Mouse (Mus musculus): ENCODE data around the gene H2afx. TPM values are rescaled to one million over a fixed set of nuclear protein-coding genes. Genes with fewer than 3 reads are reported as not detected.
"Not testable (repeated sequence)": the region's sequence is repeated elsewhere in the genome, so short reads cannot be mapped to it uniquely, and the experiment has no call there.

H2afx gene
- polyA plus RNA-seq (2011; ENCODE audit: insufficient read depth, insufficient read length, low replicate concordance, missing spikeins) = 184 and 201 TPM in 2 replicates

- Histone ChIP-seq H3K4me1 (ENCODE audit: control insufficient read depth, insufficient read depth, low read length) (no peaks in the 10 kb centered on the region; the same call in 1 of the 2 replicates), H3K27ac (ENCODE audit: control insufficient read depth, insufficient read depth, low read depth, low read length, poor library complexity) (peak within 1 kb of the TSS; percentile 99), H3K4me3 (replicated peaks; ENCODE audit: control insufficient read depth, low read depth, low read length) (peak within 1 kb of the TSS; percentile 85)
- WGBS = under 1% methylated on average over 91 of the region's 91 CpGs
- TF ChIP-seq CTCF (IDR thresholded peaks at IDR 0.05; ENCODE audit: control insufficient read depth, insufficient read depth, low read length) = peak; percentile 28; the same call in 1 of the 2 replicates
- TF ChIP-seq POLR2A (IDR thresholded peaks at IDR 0.05; ENCODE audit: borderline replicate concordance, control insufficient read depth, low read depth, low read length) = peak; percentile 100
These were observed at the start of gene H2afx for GRCm38 (mm10) chr9:44334396-44335330. Gene H2afx (plus strand): TSS chr9:44334694.

GRCm38 (mm10) chr9:44286256-44286850, 48.1 kb upstream of the H2afx start:
- TF ChIP-seq POLR2A (IDR thresholded peaks at IDR 0.05; ENCODE audit: borderline replicate concordance, control insufficient read depth, low read depth, low read length) (no peak), CTCF (IDR thresholded peaks at IDR 0.05; ENCODE audit: control insufficient read depth, insufficient read depth, low read length) (no peak)
- peak overlapping the region; percentile 73 for H3K4me3 ChIP-seq (replicated peaks; ENCODE audit: control insufficient read depth, low read depth, low read length)
- peak overlapping the region; percentile 54 for H3K27ac ChIP-seq (ENCODE audit: control insufficient read depth, insufficient read depth, low read depth, low read length, poor library complexity)
- WGBS = 7% methylated on average over 6 of the region's 6 CpGs
- no peaks in the 10 kb centered on the region; the same call in 1 of the 2 replicates for H3K4me1 ChIP-seq (ENCODE audit: control insufficient read depth, insufficient read depth, low read length)

GRCm38 (mm10) chr9:44287003-44287400, 47.5 kb upstream of the H2afx start:
- TF ChIP-seq POLR2A (IDR thresholded peaks at IDR 0.05; ENCODE audit: borderline replicate concordance, control insufficient read depth, low read depth, low read length) (no peak), CTCF (IDR thresholded peaks at IDR 0.05; ENCODE audit: control insufficient read depth, insufficient read depth, low read length) (no peak)
- H3K4me1 ChIP-seq (ENCODE audit: control insufficient read depth, insufficient read depth, low read length) = no peaks in the 10 kb centered on the region; the same call in 1 of the 2 replicates
- H3K27ac ChIP-seq (ENCODE audit: control insufficient read depth, insufficient read depth, low read depth, low read length, poor library complexity) = peak overlapping the region; percentile 71
- H3K4me3 ChIP-seq (replicated peaks; ENCODE audit: control insufficient read depth, low read depth, low read length) = peak overlapping the region; percentile 87
- 10% methylated on average over 11 of the region's 11 CpGs for WGBS

- peak overlapping the region; percentile 87 for H3K4me3 ChIP-seq (replicated peaks; ENCODE audit: control insufficient read depth, low read depth, low read length)
- peak; percentile 64; the same call in 1 of the 2 replicates for TF ChIP-seq POLR2A (IDR thresholded peaks at IDR 0.05; ENCODE audit: borderline replicate concordance, control insufficient read depth, low read depth, low read length)
- no peak for TF ChIP-seq CTCF (IDR thresholded peaks at IDR 0.05; ENCODE audit: control insufficient read depth, insufficient read depth, low read length)
- 3% methylated on average over 47 of the region's 47 CpGs for whole genome bisulfite sequencing
- peak overlapping the region; percentile 71 for H3K27ac ChIP-seq (ENCODE audit: control insufficient read depth, insufficient read depth, low read depth, low read length, poor library complexity)
- H3K4me1 ChIP-seq (ENCODE audit: control insufficient read depth, insufficient read depth, low read length) = no peaks in the 10 kb centered on the region; the same call in 1 of the 2 replicates
These were observed 47.0 kb upstream of the H2afx start for GRCm38 (mm10) chr9:44287401-44288075.

GRCm38 (mm10) chr9:44288076-44288958, 46.2 kb upstream of the H2afx start, which contains the start of gene Abcg4:
Gene Abcg4 (minus strand): TSS chr9:44288615.
- Histone ChIP-seq H3K4me1 (ENCODE audit: control insufficient read depth, insufficient read depth, low read length) (no peaks in the 10 kb centered on the region; the same call in 1 of the 2 replicates), H3K27ac (ENCODE audit: control insufficient read depth, insufficient read depth, low read depth, low read length, poor library complexity) (peak within 1 kb of the TSS; percentile 71), H3K4me3 (replicated peaks; ENCODE audit: control insufficient read depth, low read depth, low read length) (peak within 1 kb of the TSS; percentile 87)
- TF ChIP-seq POLR2A (IDR thresholded peaks at IDR 0.05; ENCODE audit: borderline replicate concordance, control insufficient read depth, low read depth, low read length) = peak; percentile 46; the same call in 1 of the 2 replicates
- no peak for TF ChIP-seq CTCF (IDR thresholded peaks at IDR 0.05; ENCODE audit: control insufficient read depth, insufficient read depth, low read length)
- 3% methylated on average over 38 of the region's 38 CpGs for WGBS

GRCm38 (mm10) chr9:44288959-44289291, 45.6 kb upstream of the H2afx start:
- Histone ChIP-seq H3K4me1 (ENCODE audit: control insufficient read depth, insufficient read depth, low read length) (no peaks in the 10 kb centered on the region; the same call in 1 of the 2 replicates), H3K4me3 (replicated peaks; ENCODE audit: control insufficient read depth, low read depth, low read length) (no peak overlapping the region), H3K27ac (ENCODE audit: control insufficient read depth, insufficient read depth, low read depth, low read length, poor library complexity) (peak overlapping the region; percentile 61)
- WGBS = 34% methylated on average over 11 of the region's 11 CpGs
- TF ChIP-seq CTCF (IDR thresholded peaks at IDR 0.05; ENCODE audit: control insufficient read depth, insufficient read depth, low read length) = no peak
- TF ChIP-seq POLR2A (IDR thresholded peaks at IDR 0.05; ENCODE audit: borderline replicate concordance, control insufficient read depth, low read depth, low read length) = no peak

GRCm38 (mm10) chr9:44292490-44292889, 42.0 kb upstream of the H2afx start:
- peak; percentile 76 for TF ChIP-seq CTCF (IDR thresholded peaks at IDR 0.05; ENCODE audit: control insufficient read depth, insufficient read depth, low read length)
- no peak for TF ChIP-seq POLR2A (IDR thresholded peaks at IDR 0.05; ENCODE audit: borderline replicate concordance, control insufficient read depth, low read depth, low read length)

GRCm38 (mm10) chr9:44300001-44300400, 34.5 kb upstream of the H2afx start:
- WGBS = 77% methylated on average over 3 of the region's 3 CpGs
- not testable (repeated sequence) for H3K4me1 ChIP-seq (ENCODE audit: control insufficient read depth, insufficient read depth, low read length); H3K27ac ChIP-seq (ENCODE audit: control insufficient read depth, insufficient read depth, low read depth, low read length, poor library complexity); H3K4me3 ChIP-seq (replicated peaks; ENCODE audit: control insufficient read depth, low read depth, low read length)

More at GRCm38 (mm10) chr9:44292490-44292889, 42.0 kb upstream of the H2afx start:
- no peak overlapping the region for H3K27ac ChIP-seq (ENCODE audit: control insufficient read depth, insufficient read depth, low read depth, low read length, poor library complexity)
- H3K4me3 ChIP-seq (replicated peaks; ENCODE audit: control insufficient read depth, low read depth, low read length) = no peak overlapping the region
- 68% methylated on average over 3 of the region's 3 CpGs for WGBS
- no peaks in the 10 kb centered on the region; the same call in 1 of the 2 replicates for H3K4me1 ChIP-seq (ENCODE audit: control insufficient read depth, insufficient read depth, low read length)
